Mouse (Mus musculus) left cerebral cortex, adult 2 months (tissue): ENCODE data around the gene Eva1a. TPM values are rescaled to one million over a fixed set of nuclear protein-coding genes. Genes with fewer than 3 reads are reported as not detected.

Source experiments
- DNase-seq, 2 experiments: peaks; one replicate each; pipeline ENCODE4 v3.0.0; 2021 to 2022; ENCODE audit warnings: low spot score in 2 of 2, mixed read lengths in 1 of 2; ENCODE audit errors: extremely low spot score in 1 of 2
- H3K27ac ChIP-seq: fragments of 200-600 bp; 2 replicates; pipeline ENCODE4 v1.8.1; 2022
- H3K4me3 ChIP-seq: fragments of 200-600 bp; 2 replicates; pipeline ENCODE4 v1.8.1; 2022
- CTCF ChIP-seq: fragments of 200-600 bp; IDR thresholded peaks from 2 replicates; pipeline ENCODE4 v1.8.1; 2022; ENCODE audit warnings: antibody characterized with exemption, mild to moderate bottlenecking, moderate library complexity
- intact Hi-C: fragments of 180-260 bp; cut with DNase I; formaldehyde crosslinking; loops from one replicate; pipeline ENCODE4 v1.15.1; 2025
- long read RNA-seq, 2 experiments: library from polyadenylated mRNA; stranded (forward); transcript quantifications; one replicate each; pipeline ENCODE4 v2.0.0; 2021; ENCODE audit warnings: borderline mapping rate in 2 of 2
- total RNA-seq, 2 experiments: library from RNA; stranded (reverse); gene quantifications; 2 replicates each; pipeline ENCODE4 v1.2.3; 2021

Gene Eva1a
- 10 to 100 TPM; 13.0 to 13.8 TPM for total RNA-seq
- long read RNA-seq, experiment 1, transcript Eva1a-201 (3 exons, 1,773 nt) = major isoform, 18 of 18 reads
- long read RNA-seq, experiment 1, partial matches to known transcripts = 0 of 18 reads
- long read RNA-seq, experiment 1, other reads (novel, unspliced or antisense) = 0 of 18 reads
- long read RNA-seq, experiment 2, transcript Eva1a-201 (3 exons, 1,773 nt) = major isoform, 16 of 17 reads
- long read RNA-seq, experiment 2, partial matches to known transcripts = 0 of 17 reads
- long read RNA-seq, experiment 2, other reads (novel, unspliced or antisense) = 1 of 17 reads

GRCm38 (mm10) chr6:82040834-82041487, at the start of gene Eva1a:
TSS of gene Eva1a (plus strand) at chr6:82041043.
- TF ChIP-seq CTCF = no peak
- no peak for DNase-seq
- intact Hi-C loops = no loop called here
- H3K4me3 ChIP-seq = peak within 1 kb of the TSS; percentile 54
- H3K27ac ChIP-seq = peak within 1 kb of the TSS; percentile 76

- intact Hi-C loops = no loop called here
- peak in 1 of 2 experiments; percentile 5 for DNase-seq
- no peak for TF ChIP-seq CTCF
- Histone ChIP-seq H3K27ac (no peak overlapping the region), H3K4me3 (no peak overlapping the region)
Observed at GRCm38 (mm10) chr6:82012392-82012791, 28.5 kb upstream of the Eva1a start.

GRCm38 (mm10) chr6:82021074-82021473, 19.8 kb upstream of the Eva1a start:
- TF ChIP-seq CTCF = no peak
- intact Hi-C loops = no loop called here

GRCm38 (mm10) chr6:82021494-82021893, 19.3 kb upstream of the Eva1a start:
- no peak for DNase-seq
- Histone ChIP-seq H3K4me3 (no peak overlapping the region), H3K27ac (no peak overlapping the region)
- intact Hi-C loops = no loop called here
- no peak for TF ChIP-seq CTCF

More at GRCm38 (mm10) chr6:82021074-82021473, 19.8 kb upstream of the Eva1a start:
- Histone ChIP-seq H3K4me3 (no peak overlapping the region), H3K27ac (no peak overlapping the region)
- no peak for DNase-seq

- DNase-seq = no peak
- Histone ChIP-seq H3K27ac (no peak overlapping the region), H3K4me3 (no peak overlapping the region)
- intact Hi-C loops = no loop called here
- no peak for TF ChIP-seq CTCF
Observed at GRCm38 (mm10) chr6:82029611-82030510, 11.0 kb upstream of the Eva1a start.

- no peak overlapping the region for H3K27ac ChIP-seq
- TF ChIP-seq CTCF = no peak
- H3K4me3 ChIP-seq = no peak overlapping the region
- intact Hi-C loops = no loop called here
- DNase-seq = no peak
Observed at GRCm38 (mm10) chr6:82030511-82030884, 10.3 kb upstream of the Eva1a start.

- Histone ChIP-seq H3K4me3 (no peak overlapping the region), H3K27ac (no peak overlapping the region)
- intact Hi-C loops = no loop called here
- TF ChIP-seq CTCF = no peak
- DNase-seq = no peak
Observed at GRCm38 (mm10) chr6:82037211-82037610, 3.6 kb upstream of the Eva1a start.

- no peak for DNase-seq
- TF ChIP-seq CTCF = no peak
- Histone ChIP-seq H3K4me3 (no peak overlapping the region), H3K27ac (no peak overlapping the region)
- intact Hi-C loops = no loop called here
Observed at GRCm38 (mm10) chr6:82039193-82039592, 1.6 kb upstream of the Eva1a start.

- no peak overlapping the region for H3K27ac ChIP-seq
- DNase-seq = no peak
- TF ChIP-seq CTCF = no peak
- intact Hi-C loops = no loop called here
- no peak overlapping the region for H3K4me3 ChIP-seq
Observed at GRCm38 (mm10) chr6:82039968-82040367, 875 bp upstream of the Eva1a start.

- no peak for TF ChIP-seq CTCF
- peak overlapping the region; percentile 76 for H3K27ac ChIP-seq
- intact Hi-C loops = loop anchor here (2.0 kb wide), 2 partner anchors 55 to 77 kb away; no protein-coding TSS in a partner anchor
- DNase-seq = peak in 1 of 2 experiments; percentile 17
- peak overlapping the region; percentile 54 for H3K4me3 ChIP-seq
Observed at GRCm38 (mm10) chr6:82041488-82042295, 849 bp downstream of the Eva1a start.
